Mouse (Mus musculus) C2C12 (cell line): ENCODE measurements at regions not wholly inside any gene's neighbourhood (a gene's known extent, or its start where the extent isn't known, plus 50 kb on each side); places are given as distances from the start of the nearest gene placed in this dataset.

Source experiments
- H3K27me3 ChIP-seq: one replicate; pipeline ENCODE4 v1.6.1; 2011; ENCODE audit not compliant: control insufficient read depth, insufficient read depth, insufficient read length
- H3K36me3 ChIP-seq: one replicate; pipeline ENCODE4 v1.6.1; 2011; ENCODE audit not compliant: control insufficient read depth, insufficient read depth
- H3K4me3 ChIP-seq: one replicate; pipeline ENCODE4 v1.5.1; 2011; ENCODE audit warnings: mild to moderate bottlenecking, control low read depth; ENCODE audit not compliant: poor library complexity, insufficient read depth, severe bottlenecking
- H3K79me2 ChIP-seq: one replicate; pipeline ENCODE4 v1.6.1; 2011; ENCODE audit not compliant: control insufficient read depth, insufficient read depth
- H3K79me3 ChIP-seq: one replicate; pipeline ENCODE4 v1.6.1; 2011; ENCODE audit warnings: low read depth, control low read depth
- H3ac ChIP-seq: one replicate; pipeline ENCODE3; 2011; ENCODE audit warnings: low read depth; ENCODE audit not compliant: control insufficient read depth, insufficient read length
- CEBPB ChIP-seq: IDR thresholded peaks from one replicate; pipeline ENCODE4 v1.6.1; 2011; ENCODE audit warnings: low read depth, mild to moderate bottlenecking, control low read depth, moderate library complexity
- CTCF ChIP-seq: IDR thresholded peaks from one replicate; pipeline ENCODE4 v1.5.1; 2011; ENCODE audit not compliant: control insufficient read depth, insufficient read depth, insufficient read length
- FOSL1 ChIP-seq: IDR thresholded peaks from one replicate; pipeline ENCODE4 v1.8.0; 2011; ENCODE audit warnings: mild to moderate bottlenecking, low read length; ENCODE audit not compliant: poor library complexity, insufficient read depth, severe bottlenecking
- MAX ChIP-seq: IDR thresholded peaks from one replicate; pipeline ENCODE4 v1.6.1; 2011; ENCODE audit warnings: mild to moderate bottlenecking, control low read depth
- MYOD1 ChIP-seq: IDR thresholded peaks from one replicate; pipeline ENCODE4 v1.6.1; 2011; ENCODE audit warnings: low read depth; ENCODE audit not compliant: control insufficient read depth, insufficient read length
- MYOG ChIP-seq: IDR thresholded peaks from one replicate; pipeline ENCODE4 v1.6.1; 2011; ENCODE audit not compliant: control insufficient read depth, insufficient read length; ENCODE audit errors: extremely low read depth
- USF1 ChIP-seq: IDR thresholded peaks from one replicate; pipeline ENCODE4 v1.6.1; 2011; ENCODE audit warnings: low read depth, mild to moderate bottlenecking, control low read depth, moderate library complexity

DNA sequence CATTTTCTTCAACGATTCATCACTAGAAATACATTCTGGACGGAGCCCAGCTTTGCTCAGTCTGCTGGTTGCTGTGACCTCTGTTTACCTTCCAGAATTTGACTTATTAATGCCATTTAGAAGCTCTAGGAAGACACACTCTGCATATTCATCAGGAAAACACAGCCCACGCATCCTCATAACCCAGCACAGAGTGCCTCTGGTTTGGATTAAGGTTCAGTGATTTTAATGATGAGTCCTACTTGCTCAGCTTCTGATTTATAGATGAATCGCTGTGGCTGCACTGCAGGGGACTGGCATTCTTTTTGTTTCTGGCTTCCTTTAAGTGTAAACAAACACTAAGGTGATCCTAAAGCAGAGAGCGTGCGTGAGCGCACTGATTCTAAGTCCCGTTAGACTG is 118.8 kb downstream of the Bach1 start:
- Histone ChIP-seq H3K36me3 (no peaks in the 10 kb centered on the region), H3K4me3 (no peak overlapping the region), H3K79me2 (no peaks in the 10 kb centered on the region), H3ac (no peak overlapping the region), H3K79me3 (no peaks in the 10 kb centered on the region), H3K27me3 (no peaks in the 10 kb centered on the region)
- TF ChIP-seq MYOG (no peak), MYOD1 (no peak), CEBPB (no peak), FOSL1 (no peak), MAX (no peak), USF1 (no peak), CTCF (no peak)

DNA sequence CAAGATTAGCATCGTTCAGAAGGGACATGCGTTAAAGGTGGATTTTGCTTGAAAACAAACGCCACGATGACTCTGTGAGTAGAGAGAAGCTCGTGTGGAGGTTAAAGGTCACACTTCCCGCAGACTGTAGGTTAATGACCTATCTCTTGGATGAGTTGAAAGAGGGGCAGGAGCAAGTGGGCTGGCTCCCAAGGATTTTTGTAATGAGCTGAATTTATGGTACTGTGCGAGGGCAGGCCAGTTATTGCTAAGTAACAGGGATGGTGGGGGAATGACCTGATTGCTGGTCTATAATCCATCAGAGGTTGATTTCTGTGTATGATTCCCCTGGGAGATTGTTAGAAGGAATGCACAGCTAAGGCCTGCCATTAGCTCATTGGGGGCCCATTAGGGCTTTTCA is 135.6 kb downstream of the Bach1 start:
- Histone ChIP-seq H3K27me3 (no peaks in the 10 kb centered on the region), H3K36me3 (no peaks in the 10 kb centered on the region), H3K4me3 (no peak overlapping the region), H3ac (no peak overlapping the region), H3K79me3 (no peaks in the 10 kb centered on the region), H3K79me2 (no peaks in the 10 kb centered on the region)
- TF ChIP-seq MAX: no peak
- no peak for TF ChIP-seq CTCF
- TF ChIP-seq USF1: no peak

DNA sequence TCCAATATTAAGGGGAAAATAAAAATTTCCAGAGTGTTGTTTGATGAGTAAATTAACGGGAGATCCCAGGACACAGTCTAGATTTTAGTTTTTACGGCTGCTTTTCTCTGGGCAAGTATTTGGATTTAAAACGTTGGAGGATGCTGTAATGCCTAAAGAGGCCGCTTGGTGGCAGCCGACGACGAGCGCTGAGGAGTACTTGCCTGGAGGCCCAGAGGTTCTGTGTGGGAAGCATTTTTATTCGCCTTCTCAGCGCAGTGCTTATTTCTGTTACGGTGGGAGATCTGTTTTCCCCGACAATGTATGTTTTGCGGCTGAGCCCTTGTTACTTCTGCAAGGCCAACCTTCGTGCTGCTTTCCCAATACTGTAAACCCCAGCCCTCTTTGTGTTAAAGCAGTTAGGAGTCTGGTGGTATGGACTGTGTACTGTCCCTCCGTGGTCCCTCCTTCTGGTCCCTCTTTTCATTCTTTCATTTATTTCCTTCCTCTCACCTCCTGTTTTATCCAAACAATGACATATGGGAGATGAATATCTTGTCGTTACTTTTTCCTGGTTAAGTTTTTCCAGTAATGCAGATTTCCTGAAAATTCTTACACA is 142.3 kb downstream of the Bach1 start:
- Histone ChIP-seq H3ac (no peak overlapping the region), H3K79me3 (no peaks in the 10 kb centered on the region), H3K27me3 (peaks cover 18% of the 10 kb centered on the region), H3K36me3 (no peaks in the 10 kb centered on the region), H3K79me2 (no peaks in the 10 kb centered on the region), H3K4me3 (no peak overlapping the region)
- TF ChIP-seq MAX: no peak
- peak; percentile 55 for TF ChIP-seq CTCF
